Mouse (Mus musculus): Measurements from ENCODE around the gene Vmn2r92.
"Not testable (repeated sequence)": the region's sequence is repeated elsewhere in the genome, so short reads cannot be mapped to it uniquely, and the experiment has no call there.

The Vmn2r92 gene
- long read RNA-seq, experiment 1: 0 reads
- long read RNA-seq, experiment 2: 0 reads

- intact Hi-C loops (cut with DNase I): not testable (repeated sequence)
Observed at GRCm38 (mm10) chr17:18151587-18151986, at the start of gene Vmn2r92. TSS of gene Vmn2r92 (plus strand) at chr17:18151887.

GRCm38 (mm10) chr17:18102265-18102664, 49.4 kb upstream of the Vmn2r92 start:
- intact Hi-C loops (cut with DNase I): loop anchor here (5.0 kb wide), 1 partner anchor 70 kb away; no protein-coding TSS in a partner anchor

DNA sequence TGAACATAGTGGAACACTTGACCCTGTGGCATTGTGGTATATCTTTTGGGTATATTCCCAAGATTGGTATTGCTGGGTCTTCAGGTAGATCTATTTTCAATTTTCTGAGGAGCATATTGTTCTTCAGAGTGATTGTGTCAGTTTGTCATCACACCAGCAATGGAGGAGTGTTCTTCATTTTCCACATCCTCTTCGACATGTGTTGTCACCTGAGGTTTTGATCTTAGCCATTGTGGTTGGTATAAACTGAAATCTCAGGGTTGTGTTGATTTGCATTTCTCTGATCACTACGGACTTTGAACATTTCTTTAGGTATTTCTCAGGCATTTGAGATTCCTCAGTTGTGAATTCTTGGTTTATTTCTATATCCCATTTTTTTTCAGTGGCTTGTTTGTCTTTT, 9.5 kb downstream of the Vmn2r92 start:
- intact Hi-C loops (cut with DNase I): not testable (repeated sequence)

DNA sequence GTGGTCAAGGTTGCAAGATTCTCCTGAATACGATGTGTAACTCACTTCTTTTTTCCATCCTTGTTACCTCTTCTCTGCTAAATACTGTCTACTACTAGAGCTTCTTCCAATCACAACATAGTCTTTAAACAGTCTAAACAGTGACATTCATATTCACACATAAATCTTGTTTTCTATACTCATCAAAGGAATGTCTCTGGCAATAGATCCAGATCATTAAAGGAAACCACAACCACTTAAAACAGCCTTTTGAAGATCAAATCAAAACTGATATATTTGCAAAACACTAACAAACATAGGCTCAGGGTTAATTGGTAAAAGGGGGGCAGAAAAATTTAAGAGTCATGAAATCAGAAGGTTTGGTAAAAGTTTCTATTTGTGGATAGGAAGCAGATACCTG, 38.0 kb downstream of the Vmn2r92 start:
- intact Hi-C loops (cut with DNase I): no loop called here

GRCm38 (mm10) chr17:18221300-18221699, 69.6 kb downstream of the Vmn2r92 start:
- intact Hi-C loops (cut with DNase I): no loop called here

GRCm38 (mm10) chr17:18231996-18232395, 80.3 kb downstream of the Vmn2r92 start:
- intact Hi-C loops (cut with DNase I): no loop called here

GRCm38 (mm10) chr17:18236931-18237330, 85.2 kb downstream of the Vmn2r92 start:
- intact Hi-C loops (cut with DNase I): no loop called here

All from adrenal gland (tissue).